16 mouse cellular contexts compared by ENCODE assay signal in the genomic region with DNA sequence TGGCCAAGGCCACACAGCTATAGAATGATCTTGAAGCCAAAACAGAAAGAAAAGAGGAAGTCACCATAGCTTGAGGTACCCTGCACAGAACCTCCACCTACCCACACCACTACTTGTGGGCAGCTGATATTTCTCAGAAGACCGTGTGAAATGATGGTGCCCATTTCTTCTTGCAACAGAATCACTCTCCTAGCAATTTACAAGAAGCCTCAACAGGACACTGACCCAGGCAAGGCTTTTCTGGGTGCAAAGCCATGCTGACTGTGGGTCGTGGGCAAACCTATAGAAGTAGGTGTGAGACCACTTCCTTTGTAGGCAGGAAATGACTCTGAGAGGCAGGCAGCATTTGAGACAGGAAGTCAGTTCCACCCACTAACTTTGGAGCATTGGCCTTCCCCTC. TPM values are rescaled to one million over a fixed set of nuclear protein-coding genes. Genes with fewer than 3 reads are reported as not detected.
A peak's percentile ranks its signal among the peaks of the same experiment; 100 is the strongest.
DNase-seq lines count a peak whose midpoint lies in the region; ATAC-seq lines count a peak whose summit lies in the region.
"Had no signal": no experiment of that assay in that cellular context is flagged by ENCODE, and none has a peak within 500 bp of the region (broad histone marks: within the 10 kb centered on the region; RNA-seq: fewer than 3 reads in every experiment).

No protein-coding gene starts in this region.

- DNase-seq in spleen, postnatal 36 days (ENCODE audit: low spot score in 2 of 2), result peak; percentile 12 to 20
- no peak for DNase-seq in spleen, postnatal 4 days (ENCODE audit: low spot score in 2 of 2)
- DNase-seq in CD4-positive, CD25-positive, alpha-beta regulatory T cell, adult 2 months (ENCODE audit: low read depth, low spot score), result peak; percentile 55
- DNase-seq in naive thymus-derived CD4-positive, alpha-beta T cell, adult 2 months (ENCODE audit: low read depth), result peak; percentile 64
- DNase-seq in lung, postnatal 36 days, result no peak
- no peak for DNase-seq in left cerebral cortex, postnatal 4 days
- no peak for DNase-seq in cerebellum, adult 11-12 months
- DNase-seq: gastrocnemius, postnatal 10 days; heart, adult 11 months; heart, postnatal 10 days; kidney, adult 2 months; lung, adult 18-20 months; lung, postnatal 10 days had no signal

- intact Hi-C loops in left cerebral cortex, postnatal 4 days (cut with DNase I), result no loop called here

- ATAC-seq in granulocyte monocyte progenitor cell, adult 5-6 weeks (replicated peaks; ENCODE audit: poor library complexity, severe bottlenecking), result peak; percentile 9; the same call in 1 of the 2 replicates
- ATAC-seq: forebrain, embryonic 16.5 days had no signal

RNA-seq across cellular contexts. Expression of gene Wscd2, which starts 49.3 kb away (rescaled TPM):
- total RNA-seq in granulocyte monocyte progenitor cell, adult 5-6 weeks (2014; fragmentation: Nextera tagmentation), result not detected in 2 replicates
- total RNA-seq in granulocyte monocyte progenitor cell, adult 5-6 weeks (2017), result not detected in 2 replicates
- total RNA-seq in left cerebral cortex, postnatal 4 days (2021), result 10 to 100 TPM; 39.4 to 43.9 TPM
- total RNA-seq: megakaryocyte progenitor cell, adult 5-6 weeks had no signal

Comparison
In these comparisons a context has a peak if more than half of its experiments do, and no peak if none do; other contexts are left out.
1. DNase-seq: peak in spleen, postnatal 36 days (2 of 2), CD4-positive, CD25-positive, alpha-beta regulatory T cell, adult 2 months (single experiment) and naive thymus-derived CD4-positive, alpha-beta T cell, adult 2 months (single experiment); none in spleen, postnatal 4 days (0 of 2), lung, postnatal 36 days (single experiment), left cerebral cortex, postnatal 4 days (single experiment) and cerebellum, adult 11-12 months (single experiment).
2. RNA of gene Wscd2, which starts 49.3 kb away (total RNA-seq): 39.4 to 43.9 TPM in left cerebral cortex, postnatal 4 days; not detected in granulocyte monocyte progenitor cell, adult 5-6 weeks; every median in the first group is over 10 times any median in the second.